Mouse (Mus musculus) neural tube, embryonic 10.5 days (tissue): ENCODE results near the gene Elob.

Source experiments
- DNase-seq: peaks from one replicate; pipeline ENCODE4 v3.0.0-alpha.2; 2017; ENCODE audit warnings: low spot score; ENCODE audit errors: extremely low spot score

Elob gene

GRCm38 (mm10) chr17:23829064-23829619 is at the start of gene Elob:
TSS of gene Elob (minus strand) at chr17:23829136.
- DNase-seq: peak; percentile 89

- DNase-seq: no peak
Measured at GRCm38 (mm10) chr17:23877166-23877565, 48.2 kb upstream of the Elob start.

- DNase-seq: no peak
Measured at GRCm38 (mm10) chr17:23876741-23877140, 47.8 kb upstream of the Elob start.

- DNase-seq: peak; percentile 53
Measured at GRCm38 (mm10) chr17:23873884-23874856, 45.2 kb upstream of the Elob start.

- no peak for DNase-seq
Measured at GRCm38 (mm10) chr17:23868513-23868912, 39.6 kb upstream of the Elob start.

GRCm38 (mm10) chr17:23867756-23868155 is 38.8 kb upstream of the Elob start, which contains the start of gene Prss21:
TSS of gene Prss21 (plus strand) at chr17:23868056.
- no peak for DNase-seq

- DNase-seq: no peak
Measured at GRCm38 (mm10) chr17:23862926-23863325, 34.0 kb upstream of the Elob start.

GRCm38 (mm10) chr17:23857913-23858312 is 29.0 kb upstream of the Elob start:
- DNase-seq: no peak

GRCm38 (mm10) chr17:23857193-23857592 is 28.3 kb upstream of the Elob start:
- DNase-seq: no peak

- no peak for DNase-seq
Measured at GRCm38 (mm10) chr17:23854229-23854765, 25.4 kb upstream of the Elob start.

GRCm38 (mm10) chr17:23853292-23853691 is 24.4 kb upstream of the Elob start:
- peak; percentile 42 for DNase-seq

GRCm38 (mm10) chr17:23850853-23851749 is 22.2 kb upstream of the Elob start:
- DNase-seq: peak; percentile 75

- DNase-seq: no peak
Measured at GRCm38 (mm10) chr17:23850028-23850427, 21.1 kb upstream of the Elob start.

- peak; percentile 64 for DNase-seq
Measured at GRCm38 (mm10) chr17:23843812-23844273, 14.9 kb upstream of the Elob start, which contains the start of the genes Prss32 and Prss41. TSS of gene Prss32 (plus strand) at chr17:23843855. TSS of gene Prss41 (minus strand) at chr17:23844172.

- no peak for DNase-seq
Measured at GRCm38 (mm10) chr17:23843141-23843811, 14.3 kb upstream of the Elob start.

- peak; percentile 51 for DNase-seq
Measured at GRCm38 (mm10) chr17:23841145-23841544, 12.2 kb upstream of the Elob start.

GRCm38 (mm10) chr17:23836006-23836575 is 7.2 kb upstream of the Elob start, which contains the start of gene Prss33:
TSS of gene Prss33 (minus strand) at chr17:23836056.
- DNase-seq: no peak

- DNase-seq: no peak
Measured at GRCm38 (mm10) chr17:23831201-23831600, 2.3 kb upstream of the Elob start.

- peak; percentile 77 for DNase-seq
Measured at GRCm38 (mm10) chr17:23828271-23829001, 500 bp downstream of the Elob start.
